Mouse (Mus musculus): ENCODE results near the gene Ms4a3.

DNA sequence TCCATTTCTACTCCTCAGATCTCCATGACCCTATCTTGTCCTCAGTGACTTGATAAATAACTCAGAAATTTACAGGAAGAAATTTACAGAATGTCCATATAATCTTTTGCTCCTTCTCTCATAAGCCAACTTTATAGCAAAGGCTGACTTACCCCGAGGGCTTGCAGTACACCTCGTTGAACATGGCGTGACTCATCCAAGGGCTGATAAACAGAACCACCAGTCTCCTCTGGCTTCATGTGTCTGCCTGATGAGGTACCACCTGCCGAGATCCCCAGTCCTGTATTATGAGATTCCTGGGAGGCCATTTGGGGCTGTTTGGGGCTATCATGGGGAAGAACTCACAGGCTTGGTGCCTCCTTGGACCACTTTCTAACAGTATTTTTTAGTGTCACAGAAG is 1.6 kb downstream of the Ms4a3 start:
- TF ChIP-seq CTCF (IDR thresholded peaks at IDR 0.05; ENCODE audit: borderline replicate concordance, control insufficient read depth, extremely low read depth, insufficient read depth, low read length, poor library complexity) (no peak), POLR2A (IDR thresholded peaks at IDR 0.05; ENCODE audit: control insufficient read depth, extremely low read depth, insufficient read depth, low read length, poor library complexity) (no peak)
